Mouse (Mus musculus): Measurements from ENCODE around the gene AA467197. TPM values are rescaled to one million over a fixed set of nuclear protein-coding genes. Genes with fewer than 3 reads are reported as not detected.

AA467197 gene
- polyA plus RNA-seq, 1 experiment: 0.67 TPM

- no peak overlapping the region for H3K4me3 ChIP-seq (replicated peaks; ENCODE audit: insufficient read depth, low read depth, low read length)
- no peaks in the 10 kb centered on the region for H3K27me3 ChIP-seq (ENCODE audit: control insufficient read depth, insufficient read depth, low read length)
- H3K4me1 ChIP-seq (ENCODE audit: control insufficient read depth, insufficient read depth, low read length): no peaks in the 10 kb centered on the region
- WGBS: 69% methylated on average over 9 of the region's 9 CpGs
- no peak overlapping the region for H3K27ac ChIP-seq (ENCODE audit: insufficient read depth, low read length)
- DNase-seq: no peak
- TF ChIP-seq CTCF (IDR thresholded peaks at IDR 0.05; ENCODE audit: borderline replicate concordance, insufficient read depth, low read depth, low read length) (no peak), POLR2A (IDR thresholded peaks at IDR 0.05; ENCODE audit: borderline replicate concordance, insufficient read depth, low read length) (no peak)
Observed at GRCm38 (mm10) chr2:122608820-122609219, 28.0 kb upstream of the AA467197 start.

GRCm38 (mm10) chr2:122610746-122611653, 25.8 kb upstream of the AA467197 start, which contains the start of gene Gatm:
TSS of gene Gatm (minus strand) at chr2:122611303.
- DNase-seq: peak; percentile 86 to 89
- Histone ChIP-seq H3K27me3 (ENCODE audit: control insufficient read depth, insufficient read depth, low read length) (no peaks in the 10 kb centered on the region), H3K4me3 (replicated peaks; ENCODE audit: insufficient read depth, low read depth, low read length) (peak within 1 kb of the TSS; percentile 73), H3K4me1 (ENCODE audit: control insufficient read depth, insufficient read depth, low read length) (no peaks in the 10 kb centered on the region), H3K27ac (ENCODE audit: insufficient read depth, low read length) (peak within 1 kb of the TSS; percentile 6; the same call in 1 of the 2 replicates)
- TF ChIP-seq POLR2A (IDR thresholded peaks at IDR 0.05; ENCODE audit: borderline replicate concordance, insufficient read depth, low read length) (peak; percentile 31; the same call in 1 of the 2 replicates), CTCF (IDR thresholded peaks at IDR 0.05; ENCODE audit: borderline replicate concordance, insufficient read depth, low read depth, low read length) (no peak)
- 2% methylated on average over 48 of the region's 48 CpGs for WGBS

- DNase-seq: no peak
- Histone ChIP-seq H3K27me3 (ENCODE audit: control insufficient read depth, insufficient read depth, low read length) (no peaks in the 10 kb centered on the region), H3K4me3 (replicated peaks; ENCODE audit: insufficient read depth, low read depth, low read length) (peak overlapping the region; percentile 73), H3K4me1 (ENCODE audit: control insufficient read depth, insufficient read depth, low read length) (no peaks in the 10 kb centered on the region), H3K27ac (ENCODE audit: insufficient read depth, low read length) (no peak overlapping the region)
- WGBS: 69% methylated on average over 4 of the region's 4 CpGs
- TF ChIP-seq POLR2A (IDR thresholded peaks at IDR 0.05; ENCODE audit: borderline replicate concordance, insufficient read depth, low read length) (no peak), CTCF (IDR thresholded peaks at IDR 0.05; ENCODE audit: borderline replicate concordance, insufficient read depth, low read depth, low read length) (no peak)
Observed at GRCm38 (mm10) chr2:122611654-122611973, 25.2 kb upstream of the AA467197 start.

- WGBS: 32% methylated on average over 6 of the region's 6 CpGs
- no peak for TF ChIP-seq CTCF (IDR thresholded peaks at IDR 0.05; ENCODE audit: borderline replicate concordance, insufficient read depth, low read depth, low read length)
- no peak for TF ChIP-seq POLR2A (IDR thresholded peaks at IDR 0.05; ENCODE audit: borderline replicate concordance, insufficient read depth, low read length)
- no peak for DNase-seq
- H3K27ac ChIP-seq (ENCODE audit: insufficient read depth, low read length): no peak overlapping the region
- H3K4me3 ChIP-seq (replicated peaks; ENCODE audit: insufficient read depth, low read depth, low read length): no peak overlapping the region
- H3K4me1 ChIP-seq (ENCODE audit: control insufficient read depth, insufficient read depth, low read length): no peaks in the 10 kb centered on the region
- H3K27me3 ChIP-seq (ENCODE audit: control insufficient read depth, insufficient read depth, low read length): no peaks in the 10 kb centered on the region
Observed at GRCm38 (mm10) chr2:122616237-122616636, 20.5 kb upstream of the AA467197 start.

GRCm38 (mm10) chr2:122617792-122618191, 19.0 kb upstream of the AA467197 start:
- WGBS: 72% methylated on average over 6 of the region's 6 CpGs
- TF ChIP-seq CTCF (IDR thresholded peaks at IDR 0.05; ENCODE audit: borderline replicate concordance, insufficient read depth, low read depth, low read length) (no peak), POLR2A (IDR thresholded peaks at IDR 0.05; ENCODE audit: borderline replicate concordance, insufficient read depth, low read length) (no peak)
- Histone ChIP-seq H3K4me1 (ENCODE audit: control insufficient read depth, insufficient read depth, low read length) (no peaks in the 10 kb centered on the region), H3K27me3 (ENCODE audit: control insufficient read depth, insufficient read depth, low read length) (no peaks in the 10 kb centered on the region), H3K27ac (ENCODE audit: insufficient read depth, low read length) (no peak overlapping the region; the same call in 1 of the 2 replicates), H3K4me3 (replicated peaks; ENCODE audit: insufficient read depth, low read depth, low read length) (no peak overlapping the region)
- no peak for DNase-seq

GRCm38 (mm10) chr2:122618719-122619118, 18.1 kb upstream of the AA467197 start:
- Histone ChIP-seq H3K4me3 (replicated peaks; ENCODE audit: insufficient read depth, low read depth, low read length) (no peak overlapping the region), H3K27me3 (ENCODE audit: control insufficient read depth, insufficient read depth, low read length) (no peaks in the 10 kb centered on the region), H3K4me1 (ENCODE audit: control insufficient read depth, insufficient read depth, low read length) (no peaks in the 10 kb centered on the region), H3K27ac (ENCODE audit: insufficient read depth, low read length) (no peak overlapping the region)
- 19% methylated on average over 4 of the region's 4 CpGs for WGBS
- DNase-seq: no peak
- TF ChIP-seq CTCF (IDR thresholded peaks at IDR 0.05; ENCODE audit: borderline replicate concordance, insufficient read depth, low read depth, low read length) (no peak), POLR2A (IDR thresholded peaks at IDR 0.05; ENCODE audit: borderline replicate concordance, insufficient read depth, low read length) (no peak)

GRCm38 (mm10) chr2:122621337-122622110, 15.3 kb upstream of the AA467197 start:
- H3K4me1 ChIP-seq (ENCODE audit: control insufficient read depth, insufficient read depth, low read length): no peaks in the 10 kb centered on the region
- TF ChIP-seq CTCF (IDR thresholded peaks at IDR 0.05; ENCODE audit: borderline replicate concordance, insufficient read depth, low read depth, low read length): no peak
- H3K27me3 ChIP-seq (ENCODE audit: control insufficient read depth, insufficient read depth, low read length): no peaks in the 10 kb centered on the region
- no peak for DNase-seq
- WGBS: 81% methylated on average over 9 of the region's 9 CpGs
- H3K4me3 ChIP-seq (replicated peaks; ENCODE audit: insufficient read depth, low read depth, low read length): no peak overlapping the region
- no peak overlapping the region for H3K27ac ChIP-seq (ENCODE audit: insufficient read depth, low read length)

All from cerebellum, adult 2 months (tissue).